Mouse (Mus musculus): ENCODE measurements around the gene Ass1. TPM values are rescaled to one million over a fixed set of nuclear protein-coding genes. Genes with fewer than 3 reads are reported as not detected.

The Ass1 gene
- polyA plus RNA-seq, 1 experiment: 20.7 TPM

DNA sequence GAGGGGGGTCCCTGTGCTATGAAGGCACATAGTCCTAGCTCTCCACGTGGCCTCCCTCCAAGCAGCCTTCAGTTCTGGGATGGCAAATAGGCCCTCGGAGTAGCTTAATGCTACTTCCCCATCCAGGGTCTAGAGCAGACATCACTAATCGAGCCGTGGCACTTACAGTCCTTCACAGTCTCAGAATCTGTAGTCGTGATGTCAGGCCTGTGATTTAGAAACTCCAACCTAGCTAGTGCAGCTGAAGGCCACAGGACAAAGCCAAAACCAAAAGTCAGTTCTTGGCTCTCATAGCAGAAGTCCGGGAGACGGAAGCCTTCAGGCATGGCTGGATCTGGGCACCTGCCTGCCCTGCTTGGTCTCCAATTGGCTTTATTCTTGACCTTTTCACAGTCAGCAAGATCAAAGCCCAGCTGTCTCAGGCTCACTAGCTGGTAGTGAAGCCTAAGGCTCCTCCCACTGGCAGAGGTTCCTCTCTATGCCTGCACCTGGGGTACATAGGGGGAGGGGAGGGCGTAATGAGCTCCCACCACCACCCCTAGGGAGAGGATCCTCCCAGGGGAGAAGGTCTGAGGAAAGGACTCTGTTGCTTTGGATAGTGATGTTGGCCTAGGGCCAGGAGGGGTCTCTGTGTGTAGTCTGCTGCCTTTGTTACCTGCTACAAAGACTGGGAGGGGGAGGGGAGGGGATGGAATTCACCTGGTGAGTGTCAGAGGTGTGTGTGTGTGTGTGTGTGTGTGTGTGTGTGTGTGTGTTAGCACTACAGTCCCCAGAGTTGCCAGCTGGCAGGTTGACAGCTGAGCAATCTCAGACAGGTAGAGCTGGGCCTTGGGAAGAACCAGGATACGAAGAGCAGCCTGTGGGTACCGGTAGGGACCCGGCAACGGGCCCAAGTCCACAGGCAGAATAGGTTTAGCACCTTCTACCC, 7.5 kb downstream of the Ass1 start:
- WGBS: 80% methylated on average over 12 of the region's 12 CpGs
- no peak for DNase-seq (ENCODE audit: low read depth, low spot score)

GRCm38 (mm10) chr2:31482914-31483575, 13.0 kb downstream of the Ass1 start:
- 35% methylated on average over 8 of the region's 8 CpGs for WGBS
- peak; percentile 58 for DNase-seq (ENCODE audit: low read depth, low spot score)

GRCm38 (mm10) chr2:31484187-31484586, 14.2 kb downstream of the Ass1 start:
- WGBS: 54% methylated on average over 5 of the region's 5 CpGs
- DNase-seq (ENCODE audit: low read depth, low spot score): no peak

GRCm38 (mm10) chr2:31489166-31489565, 19.2 kb downstream of the Ass1 start:
- no peak for DNase-seq (ENCODE audit: low read depth, low spot score)
- 64% methylated on average over 12 of the region's 12 CpGs for WGBS

DNA sequence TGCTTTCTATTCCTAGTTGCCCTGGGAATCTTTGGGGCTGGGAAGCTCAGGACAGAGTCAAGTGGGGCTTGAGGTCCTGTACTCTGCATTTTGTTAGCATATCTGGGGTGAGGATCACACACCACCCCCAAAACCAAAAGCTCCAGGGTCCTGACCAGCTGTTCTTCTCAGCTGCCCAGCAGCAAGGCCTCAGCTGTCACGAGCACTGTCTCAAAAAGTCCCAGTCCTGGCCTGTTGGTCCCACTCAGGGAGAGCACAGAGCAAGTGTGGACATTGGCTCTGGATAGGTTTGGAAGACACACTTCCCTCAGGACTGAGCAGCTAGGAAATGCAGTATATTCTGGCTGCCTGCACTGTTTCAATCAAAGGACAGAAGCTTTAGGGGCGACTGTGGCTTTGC, 20.5 kb downstream of the Ass1 start:
- 82% methylated on average over 2 of the region's 2 CpGs for WGBS
- DNase-seq (ENCODE audit: low read depth, low spot score): no peak

DNA sequence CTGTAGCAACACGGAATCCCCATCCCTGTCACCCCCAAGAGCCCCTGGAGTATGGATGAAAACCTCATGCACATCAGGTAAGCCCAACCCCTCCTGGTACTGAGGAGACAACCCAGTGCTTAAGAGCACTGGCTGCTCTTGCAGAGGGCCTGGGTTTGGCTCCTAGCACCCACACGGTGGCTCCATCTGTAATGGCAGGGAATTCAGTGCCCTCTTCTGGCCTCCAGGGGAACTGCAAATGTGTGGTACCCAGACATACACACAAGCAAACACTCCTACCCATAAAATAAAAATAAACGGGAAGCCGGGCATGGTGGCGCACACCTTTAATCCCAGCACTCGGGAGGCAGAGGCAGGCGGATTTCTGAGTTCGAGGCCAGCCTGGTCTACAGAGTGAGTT, 22.3 kb downstream of the Ass1 start:
- no peak for DNase-seq (ENCODE audit: low read depth, low spot score)
- 88% methylated on average over 8 of the region's 8 CpGs for WGBS

DNA sequence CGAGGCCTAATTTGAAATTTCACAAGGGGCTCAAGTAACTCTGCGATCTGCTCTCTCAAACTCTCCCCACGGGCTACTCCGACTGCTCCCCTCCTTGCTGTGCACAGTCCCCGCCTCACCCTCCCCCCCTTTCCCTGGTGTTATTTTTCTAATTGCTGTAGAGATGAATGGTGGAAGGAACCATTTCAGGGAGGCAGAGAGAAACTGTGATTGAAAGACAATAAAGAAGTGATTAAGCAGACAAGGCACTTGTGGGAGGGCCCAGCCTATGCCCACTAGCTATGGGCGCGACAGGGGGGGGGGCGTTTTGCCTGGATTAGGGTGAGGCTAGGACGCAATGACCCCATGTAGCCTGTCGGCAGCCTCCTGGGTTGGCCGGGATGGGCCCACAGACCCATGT, 23.2 kb downstream of the Ass1 start:
- no peak for DNase-seq (ENCODE audit: low read depth, low spot score)
- WGBS: 90% methylated on average over 11 of the region's 11 CpGs

DNA sequence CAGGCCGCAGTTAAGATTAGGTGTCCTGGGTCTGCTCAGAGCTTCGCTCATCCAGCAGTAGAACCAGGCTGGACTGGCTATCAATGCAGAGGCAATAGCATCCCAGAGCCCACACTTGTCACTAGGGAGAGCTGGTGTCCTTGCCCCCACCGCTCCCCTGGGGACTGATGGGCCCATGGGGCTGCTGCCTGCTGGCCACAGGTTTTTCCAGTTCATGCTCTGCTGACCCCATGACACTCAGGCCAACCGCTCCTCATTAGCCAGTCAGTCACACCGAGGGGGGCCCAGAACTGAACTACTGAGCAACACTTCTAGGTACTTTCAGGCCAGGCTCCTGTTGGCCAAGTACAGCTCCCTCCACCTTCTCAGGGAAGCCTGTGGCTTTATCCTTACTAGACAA, 24.3 kb downstream of the Ass1 start:
- 77% methylated on average over 5 of the region's 5 CpGs for WGBS
- DNase-seq (ENCODE audit: low read depth, low spot score): no peak

GRCm38 (mm10) chr2:31495046-31495476, 25.1 kb downstream of the Ass1 start:
- 69% methylated on average over 13 of the region's 13 CpGs for WGBS
- no peak for DNase-seq (ENCODE audit: low read depth, low spot score)

- 47% methylated on average over 1 of the region's 1 CpGs for WGBS
- DNase-seq (ENCODE audit: low read depth, low spot score): no peak
Observed at GRCm38 (mm10) chr2:31496141-31496540, 26.1 kb downstream of the Ass1 start.

DNA sequence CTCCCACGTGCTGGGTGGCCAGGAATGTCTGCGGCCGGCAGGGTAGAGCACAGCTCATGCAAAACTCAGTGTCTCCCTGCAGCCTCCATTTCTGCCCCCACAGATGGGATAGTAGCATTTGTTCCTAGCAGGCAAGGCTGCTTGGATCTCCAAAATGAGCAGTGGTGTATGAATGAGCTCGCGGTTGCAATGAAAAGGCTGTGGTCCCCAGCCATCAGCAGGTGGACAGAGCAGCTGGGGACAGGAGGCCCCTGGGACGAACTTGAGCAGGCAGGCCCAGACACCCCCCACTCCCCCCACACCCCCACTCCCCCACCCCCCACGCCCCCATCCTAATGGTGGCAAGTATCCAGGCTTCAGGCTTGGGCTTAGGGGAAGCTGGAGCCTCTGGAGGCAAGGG, 27.1 kb downstream of the Ass1 start:
- WGBS: 71% methylated on average over 7 of the region's 7 CpGs
- no peak for DNase-seq (ENCODE audit: low read depth, low spot score)

DNA sequence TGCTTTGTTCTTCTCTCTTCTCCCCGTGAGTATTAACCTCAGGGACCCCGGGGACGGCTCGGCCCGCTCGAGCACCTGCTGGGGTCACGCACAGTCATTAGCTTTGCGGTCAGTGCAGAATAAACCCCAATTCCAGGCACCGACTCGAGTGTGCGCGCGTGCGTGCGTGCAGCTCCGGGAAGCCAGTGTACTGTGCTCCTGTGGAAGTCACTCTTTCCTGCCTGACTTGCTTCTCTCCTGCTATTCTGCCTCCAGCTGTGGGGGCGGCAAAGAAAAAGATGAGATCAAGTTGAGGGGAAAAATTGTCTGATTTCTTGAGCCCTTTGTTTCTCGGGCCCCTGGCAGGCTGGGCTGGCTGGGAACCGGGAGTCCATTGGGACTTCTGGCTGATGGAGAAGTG, 27.6 kb downstream of the Ass1 start:
- WGBS: 88% methylated on average over 19 of the region's 19 CpGs
- no peak for DNase-seq (ENCODE audit: low read depth, low spot score)

- no peak for DNase-seq (ENCODE audit: low read depth, low spot score)
- WGBS: 75% methylated on average over 21 of the region's 21 CpGs
Observed at GRCm38 (mm10) chr2:31499327-31500291, 29.6 kb downstream of the Ass1 start.

DNA sequence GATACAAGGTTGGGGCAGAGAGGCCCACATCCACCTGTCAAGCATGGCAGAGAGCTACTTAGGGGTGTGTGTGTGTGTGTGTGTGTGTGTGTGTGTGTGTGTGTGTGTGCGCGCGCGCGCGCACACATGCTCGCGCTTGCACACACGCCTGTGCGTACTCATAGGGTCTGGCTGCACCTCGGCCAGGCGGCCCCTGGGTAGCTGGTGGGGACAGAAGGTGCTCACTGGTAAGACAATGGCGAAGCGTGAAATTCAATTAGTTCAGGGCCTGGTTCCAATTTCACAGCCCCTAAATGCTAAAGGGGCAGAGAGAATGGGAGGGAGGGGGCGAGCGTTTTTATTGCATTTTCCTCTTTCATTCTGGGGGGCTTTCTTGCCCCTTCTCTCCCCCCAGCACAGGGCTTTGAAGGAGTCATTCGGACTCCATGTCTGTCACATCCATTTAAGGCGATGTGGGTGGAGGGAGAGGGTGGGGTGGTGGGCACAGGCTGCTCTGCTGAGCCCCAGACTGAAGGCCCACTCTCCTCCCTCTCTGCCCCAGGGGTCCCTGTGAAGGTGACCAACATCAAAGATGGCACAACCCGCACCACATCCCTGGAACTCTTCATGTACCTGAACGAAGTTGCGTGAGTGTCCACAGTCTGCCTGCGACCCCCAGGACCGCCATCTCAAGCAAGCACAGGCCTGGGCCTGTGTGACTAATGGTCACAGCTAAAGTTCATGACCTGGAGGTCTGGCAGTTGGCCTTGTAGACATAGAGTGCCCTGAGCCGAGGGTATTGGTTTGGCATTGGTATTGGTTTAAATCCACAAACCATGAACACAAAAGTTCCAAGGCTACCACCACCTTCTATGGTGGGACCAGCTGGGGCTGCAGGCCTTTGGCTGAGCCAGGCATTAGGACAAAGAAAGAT, 30.5 kb downstream of the Ass1 start:
- DNase-seq (ENCODE audit: low read depth, low spot score): no peak
- 88% methylated on average over 24 of the region's 24 CpGs for WGBS

DNA sequence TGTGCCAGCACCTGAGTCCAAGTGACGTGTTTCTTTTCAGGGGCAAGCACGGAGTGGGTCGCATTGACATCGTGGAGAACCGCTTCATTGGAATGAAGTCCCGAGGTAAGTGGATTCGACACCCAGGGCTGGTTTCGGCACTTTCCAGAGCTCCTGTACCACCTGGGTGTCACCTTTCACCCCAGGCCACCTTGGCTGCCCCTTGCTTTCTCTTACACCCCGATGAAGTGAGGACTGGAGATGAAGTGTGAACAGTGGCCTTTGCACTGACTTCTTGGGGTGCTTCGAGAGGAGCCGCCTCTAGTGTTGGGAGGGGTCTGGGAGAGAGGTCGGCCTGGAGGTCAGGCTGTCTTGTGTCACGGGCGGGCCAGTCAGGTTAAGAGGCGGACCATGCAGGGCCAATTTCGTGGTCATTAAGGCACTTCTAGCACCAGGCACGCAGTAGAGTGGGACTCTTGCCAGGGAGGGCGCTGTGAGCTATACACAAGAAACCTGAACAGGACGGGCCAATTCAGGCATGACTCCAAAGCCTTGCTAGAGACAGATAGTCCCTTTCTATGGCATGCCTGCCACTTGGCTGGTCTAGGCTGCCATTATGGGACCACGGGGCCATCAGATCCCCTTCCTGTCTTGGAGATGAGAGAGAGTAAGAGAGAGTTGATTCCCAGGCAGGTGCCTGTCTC, 31.6 kb downstream of the Ass1 start:
- no peak for DNase-seq (ENCODE audit: low read depth, low spot score)
- WGBS: 73% methylated on average over 20 of the region's 20 CpGs

GRCm38 (mm10) chr2:31502616-31503522, 32.9 kb downstream of the Ass1 start:
- DNase-seq (ENCODE audit: low read depth, low spot score): no peak
- WGBS: 83% methylated on average over 15 of the region's 15 CpGs

DNA sequence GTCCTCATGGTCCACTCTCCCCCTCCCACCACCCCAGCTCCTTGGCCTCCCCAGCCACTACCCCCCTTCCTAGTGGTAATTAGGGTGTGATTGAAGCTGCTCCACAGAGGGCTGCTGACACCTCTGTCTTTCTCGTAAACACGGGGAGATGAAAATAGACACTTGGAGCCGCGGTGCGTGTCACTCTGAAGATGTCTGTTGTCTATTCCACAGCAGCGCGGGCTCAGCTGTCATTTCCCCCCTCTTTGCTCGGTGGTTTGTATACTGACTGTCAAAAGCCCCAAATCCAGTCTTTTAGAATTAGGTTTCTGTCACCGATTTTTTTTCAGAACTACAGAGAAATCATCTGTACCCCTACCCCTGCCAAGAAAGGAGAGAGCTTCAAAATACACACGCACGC, 35.5 kb downstream of the Ass1 start:
- WGBS: 68% methylated on average over 11 of the region's 11 CpGs
- no peak for DNase-seq (ENCODE audit: low read depth, low spot score)
